Mouse (Mus musculus): ENCODE measurements around the gene Tbcel. TPM values are rescaled to one million over a fixed set of nuclear protein-coding genes. Genes with fewer than 3 reads are reported as not detected.

Tbcel gene
- total RNA-seq (2015) (10.1 and 10.5 TPM in 2 replicates), total RNA-seq (2017) (13.2 and 15.0 TPM in 2 replicates)

GRCm38 (mm10) chr9:42507709-42508108 lies at the start of gene Tbcel:
TSS of gene Tbcel (minus strand) at chr9:42507809.
- no peak for ATAC-seq (ENCODE audit: poor library complexity, severe bottlenecking)

DNA sequence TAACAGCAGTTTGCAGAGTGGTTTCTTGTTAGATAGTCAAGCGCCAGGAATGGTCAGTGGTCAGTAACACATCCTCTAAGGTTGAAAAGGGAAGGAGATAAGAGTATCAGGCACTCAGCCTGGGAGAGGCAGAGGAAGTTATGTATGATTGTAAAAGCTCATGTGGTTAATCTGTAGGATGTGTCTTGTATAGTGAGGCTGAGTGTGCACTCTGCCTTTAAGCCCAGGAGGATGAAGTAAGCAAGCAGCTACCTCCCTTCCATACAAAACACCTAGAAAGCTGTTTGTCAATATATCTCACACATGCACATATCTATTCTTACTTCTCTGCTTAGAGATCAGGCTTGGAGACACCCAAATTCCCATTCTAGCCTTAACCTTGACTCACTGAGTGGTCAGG lies 47.6 kb upstream of the Tbcel start:
- ATAC-seq (ENCODE audit: poor library complexity, severe bottlenecking), result no peak

GRCm38 (mm10) chr9:42550116-42550515 lies 42.5 kb upstream of the Tbcel start:
- peak; percentile 75 for ATAC-seq (ENCODE audit: poor library complexity, severe bottlenecking)

GRCm38 (mm10) chr9:42548981-42549380 lies 41.4 kb upstream of the Tbcel start:
- ATAC-seq (ENCODE audit: poor library complexity, severe bottlenecking), result no peak

- ATAC-seq (ENCODE audit: poor library complexity, severe bottlenecking), result no peak
These were observed 36.9 kb upstream of the Tbcel start for GRCm38 (mm10) chr9:42544521-42544920.

GRCm38 (mm10) chr9:42533491-42533890 lies 25.9 kb upstream of the Tbcel start:
- ATAC-seq (ENCODE audit: poor library complexity, severe bottlenecking), result no peak

DNA sequence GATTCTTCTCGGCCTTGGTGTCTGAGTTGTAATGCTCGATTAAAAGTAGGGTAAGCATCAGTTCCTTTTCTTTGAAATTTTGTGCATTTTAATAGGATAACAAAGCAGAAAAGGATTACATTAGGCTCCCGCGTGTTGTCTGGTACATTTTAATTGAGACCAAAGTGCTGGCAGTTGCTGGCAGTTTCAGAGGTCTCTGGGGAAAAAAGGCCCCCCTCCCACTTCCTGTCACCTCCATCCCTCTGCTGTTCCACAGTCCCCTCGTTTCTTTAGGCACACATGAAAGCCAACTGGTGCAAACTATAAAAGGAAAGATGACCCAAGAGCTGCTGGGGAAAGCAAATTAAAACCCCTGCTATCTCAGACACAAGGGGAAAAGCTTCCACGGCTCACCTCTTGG lies 25.4 kb upstream of the Tbcel start:
- ATAC-seq (ENCODE audit: poor library complexity, severe bottlenecking), result no peak

- ATAC-seq (ENCODE audit: poor library complexity, severe bottlenecking), result no peak
These were observed 24.3 kb upstream of the Tbcel start for GRCm38 (mm10) chr9:42531951-42532350.

DNA sequence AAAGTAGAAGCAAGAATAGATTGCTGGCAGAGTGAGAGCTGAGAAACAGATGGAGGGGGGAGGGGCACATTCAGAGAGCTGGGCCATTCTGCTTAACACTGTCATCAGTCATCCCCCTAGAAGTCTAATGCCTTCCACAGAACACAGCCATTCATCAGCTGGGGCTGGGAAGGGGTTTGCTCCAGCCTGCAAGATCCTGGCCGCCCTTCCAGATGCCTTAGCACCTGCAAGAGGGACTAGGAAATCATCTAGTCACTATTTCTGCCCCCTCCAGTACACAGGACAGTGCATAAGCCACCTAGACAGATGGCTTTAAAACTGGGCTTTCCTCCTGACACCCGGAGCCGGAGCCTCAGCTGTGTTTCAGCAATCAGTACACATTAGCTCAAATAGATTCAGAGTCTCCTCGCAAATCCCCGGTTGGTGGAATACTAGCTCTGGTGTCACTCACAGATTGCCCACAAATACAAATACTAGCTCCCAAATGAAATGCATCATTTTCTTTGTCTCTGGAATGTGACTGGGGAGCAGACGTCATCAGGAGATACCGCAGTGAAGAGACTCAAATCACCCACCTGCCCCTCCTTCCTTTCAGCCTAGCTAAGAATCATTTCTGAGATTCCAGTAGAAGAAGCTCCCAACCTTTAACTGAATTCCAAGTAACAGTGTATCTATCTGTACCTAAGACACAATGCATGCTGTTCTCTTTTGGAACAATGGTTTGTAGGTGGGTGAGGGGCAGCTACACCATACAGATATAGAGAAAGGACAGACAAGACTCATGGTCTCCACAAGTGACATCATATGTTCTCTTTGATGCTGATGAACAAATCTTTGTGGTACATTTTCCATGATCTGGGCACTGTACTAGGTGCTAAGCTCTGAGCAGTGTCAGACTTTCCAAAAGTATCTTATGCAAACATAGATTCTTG lies 22.9 kb upstream of the Tbcel start:
- no peak for ATAC-seq (ENCODE audit: poor library complexity, severe bottlenecking)

DNA sequence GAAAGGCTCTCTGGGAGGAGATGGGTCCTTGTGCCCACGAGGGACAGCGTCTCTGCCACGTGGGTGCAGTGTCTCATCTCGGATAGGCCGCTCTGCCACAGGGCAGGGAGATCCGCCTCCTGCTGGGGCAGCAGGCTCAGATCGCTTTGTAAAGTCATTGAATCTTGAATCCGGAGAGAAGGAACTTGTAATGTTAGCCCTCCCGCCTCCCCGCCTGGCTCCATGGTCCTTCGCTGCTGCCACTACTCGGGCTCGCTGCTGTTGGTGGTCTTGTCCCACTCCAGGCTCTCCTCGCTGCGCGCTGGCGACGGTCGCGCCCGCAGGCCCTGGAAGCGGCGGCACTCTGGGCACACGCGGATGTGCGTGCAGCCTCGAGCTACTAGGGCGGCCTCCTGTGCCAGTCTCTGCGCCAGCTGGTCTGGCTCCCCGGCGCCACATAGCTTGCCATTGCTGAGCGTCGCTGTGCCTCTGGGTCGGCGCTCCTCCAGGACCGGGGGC lies 13.0 kb upstream of the Tbcel start:
- ATAC-seq (ENCODE audit: poor library complexity, severe bottlenecking), result no peak

DNA sequence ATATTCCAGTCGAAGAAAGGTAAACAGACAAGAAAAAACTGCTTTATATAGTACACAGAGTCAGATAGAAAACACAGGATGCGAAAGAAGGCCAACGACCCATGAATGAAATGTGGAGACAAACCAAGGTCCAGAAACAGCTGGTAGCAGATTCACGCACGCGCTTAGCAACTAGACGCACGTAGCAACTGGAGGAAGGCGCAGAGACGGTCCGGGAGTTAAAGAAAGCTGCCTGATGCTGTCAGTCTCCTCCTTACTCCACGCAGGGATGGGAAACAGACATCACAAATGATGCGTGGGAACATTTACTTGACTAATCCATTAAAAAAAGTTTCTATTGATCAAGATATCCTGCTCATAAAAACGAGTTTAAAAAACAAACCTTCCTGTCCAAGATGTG lies 10.6 kb upstream of the Tbcel start:
- ATAC-seq (ENCODE audit: poor library complexity, severe bottlenecking), result no peak

DNA sequence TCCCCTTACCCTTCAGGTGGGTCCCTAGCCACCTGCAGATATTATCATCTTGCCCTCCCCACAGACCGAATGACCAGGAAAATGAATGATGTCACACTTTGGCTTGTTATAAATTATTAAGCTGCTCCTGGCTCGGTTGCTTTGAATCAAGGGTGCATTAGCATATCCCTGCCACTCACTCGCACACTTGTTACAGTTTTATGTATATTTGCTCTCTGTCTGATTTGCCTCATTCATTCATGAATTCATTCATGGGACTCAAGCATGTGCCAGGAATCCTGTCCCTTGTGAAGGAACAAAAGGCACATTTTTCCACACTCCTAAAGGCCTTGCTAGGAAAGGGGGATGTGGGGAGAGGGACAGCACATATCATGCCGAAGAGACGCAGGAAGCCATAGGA lies 5.5 kb upstream of the Tbcel start:
- no peak for ATAC-seq (ENCODE audit: poor library complexity, severe bottlenecking)

DNA sequence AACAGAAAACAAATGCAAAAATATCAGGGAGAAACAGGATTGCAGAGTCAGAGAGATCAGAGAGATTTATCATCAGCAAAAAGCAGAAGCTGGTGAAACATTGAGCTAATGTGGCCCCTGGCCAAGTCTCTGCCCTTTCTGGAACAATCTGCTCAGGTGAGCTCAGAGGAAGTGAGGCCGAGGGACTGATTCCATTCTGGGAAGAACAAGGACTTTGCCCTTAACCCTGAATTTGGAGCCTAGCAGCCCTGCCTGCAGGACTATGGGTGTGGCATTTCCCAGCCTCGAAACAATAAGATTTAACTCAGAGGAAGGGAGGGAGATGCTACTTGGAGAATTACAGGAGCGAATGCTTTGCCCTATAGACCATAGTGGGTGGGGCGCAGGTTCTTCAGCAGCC lies 4.7 kb upstream of the Tbcel start:
- ATAC-seq (ENCODE audit: poor library complexity, severe bottlenecking), result no peak

DNA sequence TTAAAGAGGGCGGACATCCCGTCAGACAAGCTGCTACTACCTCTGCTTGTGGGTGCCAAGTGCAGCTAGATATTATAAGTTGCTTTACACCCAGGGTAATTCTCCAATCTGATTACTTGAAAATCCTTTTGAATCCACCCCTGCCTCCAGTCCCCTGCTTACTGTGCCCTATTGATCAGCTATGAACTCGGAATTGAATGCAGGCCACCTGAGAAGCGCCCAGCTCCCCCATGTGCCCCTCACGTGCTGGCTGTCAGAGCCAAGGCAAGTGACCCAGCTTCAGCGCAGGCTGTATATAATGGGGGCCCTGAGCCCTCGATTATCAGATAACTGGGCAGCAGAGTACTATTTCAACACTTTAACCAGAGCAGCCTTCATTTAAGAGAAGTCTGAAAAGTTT lies 626 bp upstream of the Tbcel start:
- no peak for ATAC-seq (ENCODE audit: poor library complexity, severe bottlenecking)

DNA sequence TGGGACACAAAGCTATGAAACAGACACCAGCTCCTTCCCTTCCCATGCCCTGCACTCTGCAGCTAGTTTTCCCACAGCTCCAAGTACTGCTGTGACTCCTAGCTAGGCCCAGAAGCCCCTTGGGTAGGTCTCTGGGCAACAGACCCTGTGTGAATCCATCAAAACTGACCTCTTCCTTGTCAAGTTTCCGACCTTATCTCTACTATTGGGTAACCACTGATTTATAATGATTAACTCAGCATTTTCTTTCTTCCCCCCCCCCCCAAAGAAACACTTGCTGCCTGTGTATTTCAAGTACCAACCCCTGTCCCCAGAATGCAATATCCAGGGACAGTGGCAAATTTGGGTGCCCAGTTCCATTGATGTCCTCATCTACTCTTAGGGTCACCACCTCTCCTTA lies 587 bp downstream of the Tbcel start:
- no peak for ATAC-seq (ENCODE audit: poor library complexity, severe bottlenecking)

GRCm38 (mm10) chr9:42504971-42505510 lies 2.6 kb downstream of the Tbcel start:
- ATAC-seq (ENCODE audit: poor library complexity, severe bottlenecking), result no peak

GRCm38 (mm10) chr9:42504559-42504958 lies 3.0 kb downstream of the Tbcel start:
- ATAC-seq (ENCODE audit: poor library complexity, severe bottlenecking), result no peak

- ATAC-seq (ENCODE audit: poor library complexity, severe bottlenecking), result no peak
These were observed 3.9 kb downstream of the Tbcel start for GRCm38 (mm10) chr9:42503709-42504108.

GRCm38 (mm10) chr9:42496296-42496695 lies 11.3 kb downstream of the Tbcel start:
- ATAC-seq (ENCODE audit: poor library complexity, severe bottlenecking), result no peak; the same call in 1 of the 2 replicates

DNA sequence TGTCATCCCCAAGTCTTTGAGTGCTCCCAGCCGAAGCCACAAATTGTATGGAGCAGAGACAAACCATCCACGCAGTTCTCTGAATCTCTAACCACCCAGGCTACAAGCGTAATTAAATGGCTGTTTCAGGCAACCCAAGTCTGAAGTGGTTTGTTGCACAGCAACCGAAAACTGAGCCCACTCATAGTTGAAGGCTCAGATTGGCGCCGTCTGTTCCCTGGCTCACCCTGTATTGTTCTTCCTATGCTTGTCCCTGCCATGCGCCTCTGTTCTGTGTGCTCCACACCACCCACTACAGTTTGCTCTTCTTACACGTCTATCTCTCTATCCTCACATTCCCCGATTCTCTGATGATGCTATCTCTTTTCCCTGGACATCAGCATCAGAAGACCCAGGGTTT lies 15.8 kb downstream of the Tbcel start:
- ATAC-seq (ENCODE audit: poor library complexity, severe bottlenecking), result no peak

- ATAC-seq (ENCODE audit: poor library complexity, severe bottlenecking), result no peak
These were observed 16.8 kb downstream of the Tbcel start for GRCm38 (mm10) chr9:42490589-42491382.

Data from megakaryocyte, adult 5-6 weeks (primary cell).